Mouse (Mus musculus) liver, postnatal 0 days (tissue): Measurements from ENCODE around the gene Ncoa6.

Source experiments
- CTCF ChIP-seq: sonication (generic); IDR thresholded peaks from 2 replicates; pipeline ENCODE4 v1.5.1; 2016; ENCODE audit warnings: antibody characterized with exemption, low read depth
- EP300 ChIP-seq: IDR thresholded peaks from 2 replicates; pipeline ENCODE4 v1.6.1; 2016; ENCODE audit warnings: antibody characterized with exemption, low read depth, mild to moderate bottlenecking

GRCm38 (mm10) chr2:155443446-155443845 lies 30.2 kb downstream of the Ncoa6 start:
- TF ChIP-seq CTCF: no peak
- no peak for TF ChIP-seq EP300
